Mouse (Mus musculus) hindbrain, embryonic 13.5 days (tissue): ENCODE measurements around the gene Car5a. TPM values are rescaled to one million over a fixed set of nuclear protein-coding genes. Genes with fewer than 3 reads are reported as not detected.

Source experiments
- microRNA-seq: library from miRNA; unstranded; fragments of <30 nt; microRNA quantifications from one replicate; pipeline ENCODE4, GENCODE M21; 2016
- polyA plus RNA-seq: library from polyadenylated mRNA; unstranded; fragments of >200 nt; fragmentation: Nextera tagmentation; extraction: Ambion mirVana; gene quantifications from 2 replicates; pipeline ENCODE4 v1.2.1, GENCODE M21; 2015

The Car5a gene
- polyA plus RNA-seq, 1 experiment from 2014 or later, result 0.43 TPM

Small RNA genes within 50 kb of the gene (microRNA-seq; reads per million reads assigned to microRNA genes)
- gene Mir7237, result 1.6 reads per million

Other genes starting within 250 kb of the Car5a start
- 87.0 and 90.0 TPM in 2 replicates for gene Jph3, start 215.3 kb downstream of the Car5a start, polyA plus RNA-seq
- 43.5 and 47.4 TPM in 2 replicates for gene Klhdc4, start 115.3 kb downstream of the Car5a start, polyA plus RNA-seq
- gene Slc7a5, start 37.2 kb downstream of the Car5a start, polyA plus RNA-seq, result 37.9 and 39.7 TPM in 2 replicates
- 50.3 and 59.0 TPM in 2 replicates for gene Banp, start 4.8 kb upstream of the Car5a start, polyA plus RNA-seq